Mouse (Mus musculus) hindbrain, embryonic 15.5 days (tissue): Measurements from ENCODE around the gene Adamts16. TPM values are rescaled to one million over a fixed set of nuclear protein-coding genes. Genes with fewer than 3 reads are reported as not detected.

Source experiments
- ATAC-seq: fragments of 200-750 bp; cut with Nextera tagmentation; 2 replicates; pipeline ENCODE4 v1.8.0; 2017; ENCODE audit warnings: low read depth, moderate number of reproducible peaks, moderate TSS enrichment; ENCODE audit not compliant: low FRiP score
- H3K27ac ChIP-seq: fragments of 300-500 bp; sonication (generic); replicated peaks from 2 replicates; pipeline ENCODE4 v1.5.1; 2015; ENCODE audit warnings: mild to moderate bottlenecking, inconsistent platforms
- H3K27me3 ChIP-seq: fragments of 300-500 bp; sonication (generic); 2 replicates; pipeline ENCODE4 v1.6.1; 2015; ENCODE audit warnings: control low read depth, inconsistent platforms
- H3K36me3 ChIP-seq: fragments of 300-500 bp; sonication (generic); 2 replicates; pipeline ENCODE4 v1.6.1; 2015; ENCODE audit warnings: control low read depth, inconsistent platforms
- H3K4me1 ChIP-seq: fragments of 300-500 bp; sonication (generic); replicated peaks from 2 replicates; pipeline ENCODE4 v1.6.1; 2015; ENCODE audit warnings: control low read depth, inconsistent platforms
- H3K4me2 ChIP-seq: fragments of 300-500 bp; sonication (generic); 2 replicates; pipeline ENCODE4 v1.6.1; 2015; ENCODE audit warnings: moderate library complexity, mild to moderate bottlenecking, inconsistent platforms
- H3K4me3 ChIP-seq: fragments of 300-500 bp; sonication (generic); 2 replicates; pipeline ENCODE4 v1.5.1; 2015; ENCODE audit warnings: mild to moderate bottlenecking, inconsistent platforms
- H3K9ac ChIP-seq: fragments of 300-500 bp; sonication (generic); 2 replicates; pipeline ENCODE4 v1.6.1; 2015; ENCODE audit warnings: inconsistent platforms
- H3K9me3 ChIP-seq: fragments of 300-500 bp; sonication (generic); 2 replicates; pipeline ENCODE4 v1.6.1; 2016; ENCODE audit warnings: control low read depth, inconsistent platforms
- WGBS: fragments of 180-500 bp; shearing (Covaris S2); methylation state at CpG from one replicate; pipeline ENCODE4 v1.1.7; 2015; 5-methylcytosine and 5-hydroxymethylcytosine counted together
- polyA plus RNA-seq: library from polyadenylated mRNA; unstranded; fragments of >200 nt; fragmentation: Nextera tagmentation; extraction: Ambion mirVana; gene quantifications from 2 replicates; pipeline ENCODE4 v1.2.1, GENCODE M21; 2015

Adamts16 gene
- polyA plus RNA-seq, 1 experiment from 2014 or later: 3.7 TPM

GRCm38 (mm10) chr13:70724635-70725034, 117.0 kb downstream of the Adamts16 start:
- Histone ChIP-seq H3K9ac (no peak overlapping the region), H3K4me3 (no peak overlapping the region), H3K27ac (no peak overlapping the region), H3K27me3 (no peaks in the 10 kb centered on the region), H3K9me3 (no peaks in the 10 kb centered on the region), H3K4me1 (no peaks in the 10 kb centered on the region), H3K36me3 (no peaks in the 10 kb centered on the region), H3K4me2 (no peak overlapping the region)
- ATAC-seq: no peak
- 62% methylated on average over 3 of the region's 3 CpGs for WGBS

- no peaks in the 10 kb centered on the region for H3K9me3 ChIP-seq
- no peak overlapping the region for H3K9ac ChIP-seq
- H3K4me3 ChIP-seq: no peak overlapping the region
- no peak for ATAC-seq
- no peaks in the 10 kb centered on the region for H3K4me1 ChIP-seq
- no peaks in the 10 kb centered on the region for H3K27me3 ChIP-seq
- no peaks in the 10 kb centered on the region for H3K36me3 ChIP-seq
- H3K27ac ChIP-seq: no peak overlapping the region
- no peak overlapping the region for H3K4me2 ChIP-seq
- WGBS: 71% methylated on average over 2 of the region's 2 CpGs
These were observed 117.4 kb downstream of the Adamts16 start for GRCm38 (mm10) chr13:70724108-70724622.

- Histone ChIP-seq H3K9ac (no peak overlapping the region), H3K4me2 (no peak overlapping the region), H3K27ac (no peak overlapping the region), H3K36me3 (no peaks in the 10 kb centered on the region), H3K27me3 (no peaks in the 10 kb centered on the region), H3K4me3 (no peak overlapping the region), H3K4me1 (no peaks in the 10 kb centered on the region), H3K9me3 (no peaks in the 10 kb centered on the region)
- 89% methylated on average over 1 of the region's 1 CpGs for WGBS
- no peak for ATAC-seq
These were observed 121.6 kb downstream of the Adamts16 start for GRCm38 (mm10) chr13:70719994-70720393.

GRCm38 (mm10) chr13:70718814-70719213, 122.8 kb downstream of the Adamts16 start:
- no peak overlapping the region for H3K27ac ChIP-seq
- no peak for ATAC-seq
- no peak overlapping the region for H3K4me2 ChIP-seq
- 80% methylated on average over 2 of the region's 2 CpGs for WGBS
- H3K9ac ChIP-seq: no peak overlapping the region
- H3K36me3 ChIP-seq: no peaks in the 10 kb centered on the region
- no peak overlapping the region for H3K4me3 ChIP-seq
- H3K9me3 ChIP-seq: no peaks in the 10 kb centered on the region
- H3K27me3 ChIP-seq: no peaks in the 10 kb centered on the region
- H3K4me1 ChIP-seq: no peaks in the 10 kb centered on the region

GRCm38 (mm10) chr13:70716022-70716421, 125.6 kb downstream of the Adamts16 start:
- Histone ChIP-seq H3K4me2 (no peak overlapping the region), H3K9ac (no peak overlapping the region), H3K9me3 (no peaks in the 10 kb centered on the region), H3K36me3 (no peaks in the 10 kb centered on the region), H3K27ac (no peak overlapping the region), H3K4me1 (no peaks in the 10 kb centered on the region), H3K4me3 (no peak overlapping the region), H3K27me3 (no peaks in the 10 kb centered on the region)
- ATAC-seq: no peak
- WGBS: 73% methylated on average over 5 of the region's 5 CpGs

- H3K27me3 ChIP-seq: no peaks in the 10 kb centered on the region
- no peaks in the 10 kb centered on the region for H3K4me1 ChIP-seq
- H3K9me3 ChIP-seq: no peaks in the 10 kb centered on the region
- H3K36me3 ChIP-seq: no peaks in the 10 kb centered on the region
- H3K9ac ChIP-seq: no peak overlapping the region
- ATAC-seq: no peak
- no peak overlapping the region for H3K27ac ChIP-seq
- H3K4me3 ChIP-seq: no peak overlapping the region
- 62% methylated on average over 7 of the region's 7 CpGs for WGBS
- no peak overlapping the region for H3K4me2 ChIP-seq
These were observed 127.4 kb downstream of the Adamts16 start for GRCm38 (mm10) chr13:70714081-70714775.

- H3K4me1 ChIP-seq: no peaks in the 10 kb centered on the region
- no peaks in the 10 kb centered on the region for H3K36me3 ChIP-seq
- ATAC-seq: no peak
- no peaks in the 10 kb centered on the region for H3K27me3 ChIP-seq
- no peaks in the 10 kb centered on the region for H3K9me3 ChIP-seq
- H3K27ac ChIP-seq: no peak overlapping the region
- no peak overlapping the region for H3K4me2 ChIP-seq
- no peak overlapping the region for H3K9ac ChIP-seq
- no peak overlapping the region for H3K4me3 ChIP-seq
- WGBS: 88% methylated on average over 5 of the region's 5 CpGs
These were observed 128.3 kb downstream of the Adamts16 start for GRCm38 (mm10) chr13:70713331-70713730.

GRCm38 (mm10) chr13:70707158-70707854, 134.3 kb downstream of the Adamts16 start:
- WGBS: 91% methylated on average over 5 of the region's 5 CpGs
- Histone ChIP-seq H3K36me3 (no peaks in the 10 kb centered on the region), H3K4me3 (no peak overlapping the region), H3K4me1 (no peaks in the 10 kb centered on the region), H3K9me3 (no peaks in the 10 kb centered on the region), H3K27me3 (no peaks in the 10 kb centered on the region), H3K27ac (no peak overlapping the region), H3K9ac (no peak overlapping the region), H3K4me2 (no peak overlapping the region)
- ATAC-seq: no peak

GRCm38 (mm10) chr13:70702904-70703303, 138.7 kb downstream of the Adamts16 start:
- Histone ChIP-seq H3K4me3 (no peak overlapping the region), H3K27me3 (no peaks in the 10 kb centered on the region), H3K36me3 (no peaks in the 10 kb centered on the region), H3K9ac (no peak overlapping the region), H3K4me1 (no peaks in the 10 kb centered on the region), H3K27ac (no peak overlapping the region), H3K4me2 (no peak overlapping the region), H3K9me3 (no peaks in the 10 kb centered on the region)
- no peak for ATAC-seq
- WGBS: 63% methylated on average over 4 of the region's 4 CpGs

- no peak for ATAC-seq
- no peaks in the 10 kb centered on the region for H3K36me3 ChIP-seq
- H3K4me2 ChIP-seq: no peak overlapping the region
- 73% methylated on average over 4 of the region's 4 CpGs for WGBS
- H3K4me3 ChIP-seq: no peak overlapping the region
- no peaks in the 10 kb centered on the region for H3K27me3 ChIP-seq
- no peak overlapping the region for H3K9ac ChIP-seq
- H3K27ac ChIP-seq: no peak overlapping the region
- no peaks in the 10 kb centered on the region for H3K4me1 ChIP-seq
- H3K9me3 ChIP-seq: no peaks in the 10 kb centered on the region
These were observed 142.7 kb downstream of the Adamts16 start for GRCm38 (mm10) chr13:70698812-70699387.

- 48% methylated on average over 2 of the region's 2 CpGs for WGBS
- Histone ChIP-seq H3K27ac (no peak overlapping the region), H3K9me3 (no peaks in the 10 kb centered on the region), H3K36me3 (no peaks in the 10 kb centered on the region), H3K4me3 (no peak overlapping the region), H3K4me1 (no peaks in the 10 kb centered on the region), H3K27me3 (no peaks in the 10 kb centered on the region), H3K9ac (no peak overlapping the region), H3K4me2 (no peak overlapping the region)
- no peak for ATAC-seq
These were observed 152.1 kb downstream of the Adamts16 start for GRCm38 (mm10) chr13:70689452-70689960.

- ATAC-seq: no peak
- Histone ChIP-seq H3K4me1 (no peaks in the 10 kb centered on the region), H3K27me3 (no peaks in the 10 kb centered on the region), H3K27ac (no peak overlapping the region), H3K9me3 (no peaks in the 10 kb centered on the region), H3K9ac (no peak overlapping the region), H3K36me3 (no peaks in the 10 kb centered on the region), H3K4me2 (no peak overlapping the region), H3K4me3 (no peak overlapping the region)
- WGBS: 78% methylated on average over 5 of the region's 5 CpGs
These were observed 155.8 kb downstream of the Adamts16 start for GRCm38 (mm10) chr13:70685825-70686224.
